In the genomic region with DNA sequence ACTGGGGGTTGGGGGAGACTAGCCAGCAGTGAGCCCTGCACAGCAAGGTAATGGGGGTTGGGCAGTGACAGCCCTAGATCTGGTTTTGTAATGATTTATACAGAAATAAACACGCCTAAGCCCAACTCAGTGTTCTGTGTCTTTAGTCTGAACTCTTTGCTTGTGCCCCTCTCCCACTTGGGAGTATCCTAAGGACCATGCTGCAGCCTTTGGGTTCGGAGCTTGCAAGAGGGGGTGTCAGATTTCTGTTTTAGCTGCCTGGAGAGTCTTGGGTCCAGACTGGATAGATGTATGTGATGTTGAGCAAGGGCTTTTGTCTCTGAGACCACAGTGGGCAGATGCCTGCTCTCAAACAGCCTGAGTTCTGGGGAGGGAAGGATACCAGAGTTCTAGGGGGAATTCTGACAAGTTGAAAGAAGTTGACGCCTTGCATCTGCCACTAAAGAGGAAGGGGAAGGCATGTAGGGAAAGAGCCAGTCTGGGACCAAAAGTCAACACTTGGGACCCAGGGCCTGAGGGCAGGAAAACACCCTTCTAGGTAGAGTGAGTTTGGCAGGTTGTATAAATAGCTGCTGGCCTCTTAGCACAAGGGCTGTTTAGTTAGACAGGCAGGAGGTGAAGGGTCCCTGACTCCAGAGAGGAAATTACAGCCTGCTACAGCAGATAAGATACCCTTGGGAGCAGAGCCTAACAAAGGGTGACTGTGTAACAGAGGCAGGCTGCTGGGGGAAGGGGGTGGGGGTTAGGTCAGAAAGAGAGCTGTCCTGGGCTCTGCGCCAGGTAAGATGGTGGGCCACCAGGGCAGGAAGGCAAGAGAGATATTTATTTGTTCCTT, we compare ENCODE assay signal across 9 mouse cellular contexts. TPM values are rescaled to one million over a fixed set of nuclear protein-coding genes. Genes with fewer than 3 reads are reported as not detected.
DNase-seq lines count a peak whose midpoint lies in the region; ATAC-seq lines count a peak whose summit lies in the region.
"Had no signal": no experiment of that assay in that cellular context is flagged by ENCODE, and none has a peak within 500 bp of the region (broad histone marks: within the 10 kb centered on the region; RNA-seq: fewer than 3 reads in every experiment).

No protein-coding gene starts in this region.

- H3K9me3 ChIP-seq in hindbrain, embryonic 10.5 days = peaks cover 5% of the 10 kb centered on the region; the same call in 1 of the 2 replicates
- peaks cover 4% of the 10 kb centered on the region; the same call in 1 of the 2 replicates for H3K9me3 ChIP-seq in limb, embryonic 13.5 days
- no peaks in the 10 kb centered on the region for H3K9me3 ChIP-seq in neural tube, embryonic 11.5 days (ENCODE audit: control insufficient read depth, low read length)

- peaks cover 61% of the 10 kb centered on the region for H3K4me1 ChIP-seq in hindbrain, embryonic 10.5 days (replicated peaks)
- H3K4me1 ChIP-seq in limb, embryonic 13.5 days = peaks cover 58% of the 10 kb centered on the region
- peaks cover 30% of the 10 kb centered on the region for H3K4me1 ChIP-seq in neural tube, embryonic 11.5 days (ENCODE audit: control insufficient read depth, insufficient read depth, low read length)

- ATAC-seq in limb, embryonic 13.5 days (ENCODE audit: low FRiP score, low read depth) = peak; percentile 49
- ATAC-seq in neural tube, embryonic 11.5 days (ENCODE audit: insufficient read depth, low FRiP score, low TSS enrichment) = no peak

- peaks cover 20% of the 10 kb centered on the region for H3K36me3 ChIP-seq in hindbrain, embryonic 10.5 days
- H3K36me3 ChIP-seq in limb, embryonic 13.5 days = peaks cover 31% of the 10 kb centered on the region
- no peaks in the 10 kb centered on the region for H3K36me3 ChIP-seq in neural tube, embryonic 11.5 days (ENCODE audit: control insufficient read depth, insufficient read depth, low read length)

- H3K27me3 ChIP-seq in hindbrain, embryonic 10.5 days (ENCODE audit: insufficient read depth, poor library complexity, severe bottlenecking) = no peaks in the 10 kb centered on the region
- no peaks in the 10 kb centered on the region for H3K27me3 ChIP-seq in limb, embryonic 13.5 days
- no peaks in the 10 kb centered on the region for H3K27me3 ChIP-seq in neural tube, embryonic 11.5 days (ENCODE audit: control insufficient read depth, insufficient read depth, low read length)

- DNase-seq in adrenal gland, adult 2 months = peak; percentile 72
- DNase-seq in adrenal gland, postnatal 4 days (ENCODE audit: low spot score in 2 of 2) = no peak
- DNase-seq in embryo, embryonic 10 days (ENCODE audit: low spot score) = peak; percentile 77
- DNase-seq in hindbrain, embryonic 10.5 days (ENCODE audit: low spot score) = peak; percentile 56
- peak; percentile 49 for DNase-seq in neural tube, embryonic 11.5 days (ENCODE audit: low spot score)
- no peak for DNase-seq in thymus, postnatal 25 days
- DNase-seq in layer of hippocampus, postnatal 25 days (ENCODE audit: extremely low spot score in 1 of 2, low spot score in 1 of 2) = no peak

- peak overlapping the region; percentile 82 for H3K27ac ChIP-seq in hindbrain, embryonic 10.5 days
- H3K27ac ChIP-seq in limb, embryonic 13.5 days = peak overlapping the region; percentile 92
- peak overlapping the region; percentile 63 for H3K27ac ChIP-seq in neural tube, embryonic 11.5 days (ENCODE audit: low read depth, low read length)

- H3K9ac ChIP-seq in limb, embryonic 13.5 days = peak overlapping the region; percentile 51
- H3K9ac ChIP-seq in neural tube, embryonic 11.5 days (ENCODE audit: low read length) = peak overlapping the region; percentile 15; the same call in 1 of the 2 replicates

- WGBS in hindbrain, embryonic 10.5 days = 35% methylated on average over 4 of the region's 4 CpGs
- WGBS in limb, embryonic 13.5 days = 16% methylated on average over 4 of the region's 4 CpGs
- 40% methylated on average over 4 of the region's 4 CpGs for WGBS in neural tube, embryonic 11.5 days

- peak overlapping the region; percentile 23 for H3K4me2 ChIP-seq in limb, embryonic 13.5 days (replicated peaks)
- no peak overlapping the region for H3K4me2 ChIP-seq in neural tube, embryonic 11.5 days (ENCODE audit: low read depth)

- 0 out of 2 replicates have a peak overlapping the region, but pooled peaks have one; percentile 1 for H3K4me3 ChIP-seq in hindbrain, embryonic 10.5 days
- no peak overlapping the region for H3K4me3 ChIP-seq in limb, embryonic 13.5 days
- no peak overlapping the region for H3K4me3 ChIP-seq in neural tube, embryonic 11.5 days (ENCODE audit: low read depth, low read length)

RNA-seq across cellular contexts. Expression of a gene that starts 0.7 kb away (rescaled TPM):
- total RNA-seq in adrenal gland, adult 2 months (2021) = 10 to 100 TPM; 40.6 to 59.0 TPM
- polyA plus RNA-seq in adrenal gland, adult 2 months (2012; rRNA removed) = 66.6 and 67.7 TPM in 2 replicates
- total RNA-seq in adrenal gland, postnatal 4 days (2021) = 10 to 100 TPM; 53.4 to 68.7 TPM
- polyA plus RNA-seq in hindbrain, embryonic 10.5 days (2016; fragmentation: Nextera tagmentation; extraction: Ambion mirVana) = 26.9 and 37.6 TPM in 2 replicates
- 42.0 and 49.8 TPM in 2 replicates for polyA plus RNA-seq in limb, embryonic 13.5 days (2015; fragmentation: Nextera tagmentation; extraction: Ambion mirVana)
- 33.0 and 33.8 TPM in 2 replicates for polyA plus RNA-seq in neural tube, embryonic 11.5 days (2014; fragmentation: Nextera tagmentation; extraction: Ambion mirVana)
- total RNA-seq in layer of hippocampus, postnatal 25 days (2021) = 100 to 1,000 TPM; 127 to 140 TPM

RNA-seq across cellular contexts. Expression of a gene that starts 21.4 kb away (rescaled TPM):
- 10 to 100 TPM; 55.2 to 55.6 TPM for total RNA-seq in adrenal gland, adult 2 months (2021)
- 115 and 122 TPM in 2 replicates for polyA plus RNA-seq in adrenal gland, adult 2 months (2012; rRNA removed)
- total RNA-seq in adrenal gland, postnatal 4 days (2021) = 10 to 100 TPM; 53.0 to 58.0 TPM
- polyA plus RNA-seq in hindbrain, embryonic 10.5 days (2016; fragmentation: Nextera tagmentation; extraction: Ambion mirVana) = 12.7 and 14.1 TPM in 2 replicates
- 29.5 and 29.7 TPM in 2 replicates for polyA plus RNA-seq in limb, embryonic 13.5 days (2015; fragmentation: Nextera tagmentation; extraction: Ambion mirVana)
- 4.8 and 5.1 TPM in 2 replicates for polyA plus RNA-seq in neural tube, embryonic 11.5 days (2014; fragmentation: Nextera tagmentation; extraction: Ambion mirVana)
- 100 to 1,000 TPM; 105 to 124 TPM for total RNA-seq in layer of hippocampus, postnatal 25 days (2021)

RNA-seq across cellular contexts. Expression of a gene that starts 25.5 kb away (rescaled TPM):
- total RNA-seq in adrenal gland, adult 2 months (2021) = 100 to 1,000 TPM; 100 to 128 TPM
- 266 and 281 TPM in 2 replicates for polyA plus RNA-seq in adrenal gland, adult 2 months (2012; rRNA removed)
- total RNA-seq in adrenal gland, postnatal 4 days (2021) = 100 to 1,000 TPM in 1 of 2 experiments, 10 to 100 TPM in 1; 97.4 to 103 TPM
- polyA plus RNA-seq in hindbrain, embryonic 10.5 days (2016; fragmentation: Nextera tagmentation; extraction: Ambion mirVana) = 28.8 and 35.8 TPM in 2 replicates
- 43.5 and 45.6 TPM in 2 replicates for polyA plus RNA-seq in limb, embryonic 13.5 days (2015; fragmentation: Nextera tagmentation; extraction: Ambion mirVana)
- 24.5 and 26.8 TPM in 2 replicates for polyA plus RNA-seq in neural tube, embryonic 11.5 days (2014; fragmentation: Nextera tagmentation; extraction: Ambion mirVana)
- 10 to 100 TPM; 17.4 to 24.2 TPM for total RNA-seq in layer of hippocampus, postnatal 25 days (2021)

RNA-seq across cellular contexts. Expression of a gene that starts 34.0 kb away (rescaled TPM):
- 10 to 100 TPM in 1 of 2 experiments, 1 to 10 TPM in 1; 5.6 to 14.5 TPM for total RNA-seq in adrenal gland, adult 2 months (2021)
- 15.4 and 18.5 TPM in 2 replicates for polyA plus RNA-seq in adrenal gland, adult 2 months (2012; rRNA removed)
- 10 to 100 TPM; 16.4 to 19.4 TPM for total RNA-seq in adrenal gland, postnatal 4 days (2021)
- polyA plus RNA-seq in hindbrain, embryonic 10.5 days (2016; fragmentation: Nextera tagmentation; extraction: Ambion mirVana) = 19.8 and 21.0 TPM in 2 replicates
- polyA plus RNA-seq in limb, embryonic 13.5 days (2015; fragmentation: Nextera tagmentation; extraction: Ambion mirVana) = 37.2 and 39.5 TPM in 2 replicates
- polyA plus RNA-seq in neural tube, embryonic 11.5 days (2014; fragmentation: Nextera tagmentation; extraction: Ambion mirVana) = 20.9 and 21.8 TPM in 2 replicates
- total RNA-seq in layer of hippocampus, postnatal 25 days (2021) = 10 to 100 TPM; 41.4 to 48.8 TPM

RNA-seq across cellular contexts. Expression of a gene that starts 45.4 kb away (rescaled TPM):
- total RNA-seq in adrenal gland, adult 2 months (2021) = not detected
- polyA plus RNA-seq in adrenal gland, adult 2 months (2012; rRNA removed) = not detected in 2 replicates
- total RNA-seq in adrenal gland, postnatal 4 days (2021) = not detected
- 0.11 and 0.39 TPM in 2 replicates for polyA plus RNA-seq in hindbrain, embryonic 10.5 days (2016; fragmentation: Nextera tagmentation; extraction: Ambion mirVana)
- 0.19 and 0.23 TPM in 2 replicates for polyA plus RNA-seq in limb, embryonic 13.5 days (2015; fragmentation: Nextera tagmentation; extraction: Ambion mirVana)
- polyA plus RNA-seq in neural tube, embryonic 11.5 days (2014; fragmentation: Nextera tagmentation; extraction: Ambion mirVana) = 0.25 and 0.58 TPM in 2 replicates
- total RNA-seq in layer of hippocampus, postnatal 25 days (2021) = under 1 TPM in 1 of 2 experiments, not detected in 1; 0.33 TPM
- total RNA-seq: gastrocnemius, postnatal 36 days had no signal

Comparison
In these comparisons a context has a peak if more than half of its experiments do, and no peak if none do; other contexts are left out.
1. DNase-seq: peak in adrenal gland, adult 2 months (single experiment), embryo, embryonic 10 days (single experiment), hindbrain, embryonic 10.5 days (single experiment) and neural tube, embryonic 11.5 days (single experiment); none in adrenal gland, postnatal 4 days (0 of 2), thymus, postnatal 25 days (single experiment) and layer of hippocampus, postnatal 25 days (0 of 2).
2. Peak in every context shown above with its lines, with median percentiles within 50 percentile points of each other: H3K27ac ChIP-seq.